ENCODE assay signal across 8 mouse cellular contexts in the genomic region with DNA sequence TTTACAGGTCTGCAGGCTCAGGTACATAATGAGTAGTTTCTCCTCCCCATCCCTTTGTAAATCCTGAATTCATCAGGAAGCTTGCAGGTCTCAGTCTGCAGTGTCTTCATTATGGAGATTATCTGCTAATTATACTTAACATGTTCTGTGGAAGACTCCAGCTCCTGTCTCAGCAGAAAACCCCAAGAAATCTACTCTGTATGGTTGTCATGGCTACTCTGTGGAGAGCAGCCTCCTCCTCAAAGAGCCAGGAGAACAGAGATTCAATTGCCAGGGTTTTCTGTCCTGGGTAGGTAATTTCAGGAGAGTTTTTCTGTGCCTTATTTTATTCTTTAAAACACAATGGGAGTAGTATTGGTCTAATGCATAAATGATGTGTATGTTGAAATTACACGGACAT.
DNase-seq lines count a peak whose midpoint lies in the region; ATAC-seq and TF ChIP-seq lines count a peak whose summit lies in the region.

No protein-coding gene starts in this region.

- TF ChIP-seq CTCF in midbrain, postnatal 0 days (IDR thresholded peaks at IDR 0.05): no peak

- no peaks in the 10 kb centered on the region for H3K36me3 ChIP-seq in heart, embryonic 13.5 days
- no peaks in the 10 kb centered on the region for H3K36me3 ChIP-seq in lung, embryonic 15.5 days
- no peaks in the 10 kb centered on the region for H3K36me3 ChIP-seq in forebrain, embryonic 13.5 days (ENCODE audit: poor library complexity, severe bottlenecking)
- H3K36me3 ChIP-seq in midbrain, postnatal 0 days (ENCODE audit: insufficient read depth, low read length): no peaks in the 10 kb centered on the region

- no peak overlapping the region for H3K4me3 ChIP-seq in heart, embryonic 13.5 days
- H3K4me3 ChIP-seq in lung, embryonic 15.5 days: no peak overlapping the region
- H3K4me3 ChIP-seq in forebrain, embryonic 13.5 days: no peak overlapping the region
- no peak overlapping the region for H3K4me3 ChIP-seq in midbrain, postnatal 0 days (ENCODE audit: low read depth, low read length)

- H3K4me1 ChIP-seq in heart, embryonic 13.5 days: peaks cover 21% of the 10 kb centered on the region
- peaks cover 27% of the 10 kb centered on the region for H3K4me1 ChIP-seq in lung, embryonic 15.5 days
- peaks cover 39% of the 10 kb centered on the region for H3K4me1 ChIP-seq in forebrain, embryonic 13.5 days
- H3K4me1 ChIP-seq in midbrain, postnatal 0 days (ENCODE audit: insufficient read depth, low read length): peaks cover 13% of the 10 kb centered on the region; the same call in 1 of the 2 replicates

- no peak for DNase-seq in heart, adult 9 months (ENCODE audit: low spot score in 2 of 2)
- no peak for DNase-seq in lung, postnatal 25 days (ENCODE audit: low spot score)
- peak; percentile 27 for DNase-seq in midbrain, postnatal 0 days (ENCODE audit: low spot score)
- DNase-seq in layer of hippocampus, postnatal 25 days (ENCODE audit: extremely low spot score in 1 of 2, low spot score in 1 of 2): no peak
- DNase-seq in testis, postnatal 14 days (ENCODE audit: low spot score): no peak

- H3K27ac ChIP-seq in heart, embryonic 13.5 days (replicated peaks): no peak overlapping the region
- H3K27ac ChIP-seq in lung, embryonic 15.5 days: no peak overlapping the region
- no peak overlapping the region for H3K27ac ChIP-seq in forebrain, embryonic 13.5 days
- no peak overlapping the region for H3K27ac ChIP-seq in midbrain, postnatal 0 days (ENCODE audit: low read depth, low read length)

- H3K4me2 ChIP-seq in heart, embryonic 13.5 days: peak overlapping the region; percentile 42
- H3K4me2 ChIP-seq in lung, embryonic 15.5 days: peak overlapping the region; percentile 33; the same call in 1 of the 2 replicates
- H3K4me2 ChIP-seq in forebrain, embryonic 13.5 days: 0 out of 2 replicates have a peak overlapping the region, but pooled peaks have one; percentile 12
- no peak overlapping the region for H3K4me2 ChIP-seq in midbrain, postnatal 0 days (ENCODE audit: low read depth, low read length, poor library complexity, severe bottlenecking)

- no peak overlapping the region for H3K9ac ChIP-seq in heart, embryonic 13.5 days
- no peak overlapping the region for H3K9ac ChIP-seq in lung, embryonic 15.5 days
- no peak overlapping the region for H3K9ac ChIP-seq in forebrain, embryonic 13.5 days
- H3K9ac ChIP-seq in midbrain, postnatal 0 days (replicated peaks; ENCODE audit: low read length, poor library complexity, severe bottlenecking): no peak overlapping the region

- ATAC-seq in heart, embryonic 13.5 days (ENCODE audit: extremely low read depth, insufficient number of reproducible peaks, low FRiP score, low TSS enrichment): no peak
- ATAC-seq in lung, embryonic 15.5 days (ENCODE audit: borderline replicate concordance, extremely low read depth, low FRiP score, low TSS enrichment): no peak
- no peak for ATAC-seq in forebrain, embryonic 13.5 days
- ATAC-seq in midbrain, postnatal 0 days (ENCODE audit: low FRiP score): no peak

- WGBS in heart, embryonic 13.5 days: 19% methylated on average over 1 of the region's 1 CpGs
- 28% methylated on average over 1 of the region's 1 CpGs for WGBS in lung, embryonic 15.5 days
- 5% methylated on average over 1 of the region's 1 CpGs for WGBS in forebrain, embryonic 13.5 days
- 12% methylated on average over 1 of the region's 1 CpGs for WGBS in midbrain, postnatal 0 days

- H3K9me3 ChIP-seq in heart, embryonic 13.5 days: no peaks in the 10 kb centered on the region
- H3K9me3 ChIP-seq in lung, embryonic 15.5 days: no peaks in the 10 kb centered on the region
- no peaks in the 10 kb centered on the region for H3K9me3 ChIP-seq in forebrain, embryonic 13.5 days (replicated peaks)
- no peaks in the 10 kb centered on the region for H3K9me3 ChIP-seq in midbrain, postnatal 0 days (ENCODE audit: low read length)

- no peaks in the 10 kb centered on the region for H3K27me3 ChIP-seq in heart, embryonic 13.5 days (replicated peaks)
- no peaks in the 10 kb centered on the region for H3K27me3 ChIP-seq in lung, embryonic 15.5 days
- no peaks in the 10 kb centered on the region for H3K27me3 ChIP-seq in forebrain, embryonic 13.5 days
- H3K27me3 ChIP-seq in midbrain, postnatal 0 days (ENCODE audit: insufficient read depth, low read length): no peaks in the 10 kb centered on the region
